8 mouse cellular contexts compared by ENCODE assay signal in the genomic region with DNA sequence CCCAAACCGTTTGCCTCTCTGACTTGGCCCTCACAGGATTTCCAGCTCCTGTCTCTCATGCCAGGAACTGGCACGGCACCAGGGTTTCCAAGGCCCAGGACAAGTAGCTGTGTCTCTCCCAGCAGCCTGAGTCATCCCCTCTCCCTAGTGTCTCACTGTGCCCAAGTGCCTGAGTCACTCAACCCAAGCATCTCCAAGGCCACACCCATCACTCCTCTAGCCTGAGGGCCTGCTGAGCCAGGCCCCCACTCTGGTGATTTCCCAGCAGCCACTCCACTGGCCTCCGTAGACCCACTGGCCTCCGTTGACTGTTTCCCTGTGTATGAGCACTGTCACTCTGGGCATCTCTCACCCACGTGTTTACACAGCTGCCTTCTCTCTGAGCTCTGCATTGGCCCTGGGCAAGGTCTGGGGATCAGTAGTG. TPM values are rescaled to one million over a fixed set of nuclear protein-coding genes. Genes with fewer than 3 reads are reported as not detected.
DNase-seq lines count a peak whose midpoint lies in the region; ATAC-seq lines count a peak whose summit lies in the region.
"Had no signal": no experiment of that assay in that cellular context is flagged by ENCODE, and none has a peak within 500 bp of the region (broad histone marks: within the 10 kb centered on the region; RNA-seq: fewer than 3 reads in every experiment).

No protein-coding gene starts in this region.

- peaks cover 52% of the 10 kb centered on the region for H3K4me1 ChIP-seq in forebrain, embryonic 13.5 days
- peaks cover 68% of the 10 kb centered on the region for H3K4me1 ChIP-seq in hindbrain, embryonic 12.5 days
- H3K4me1 ChIP-seq in neural tube, embryonic 15.5 days, result peaks cover 70% of the 10 kb centered on the region
- H3K4me1 ChIP-seq: liver, embryonic 15.5 days had no signal

- WGBS in forebrain, embryonic 13.5 days, result 64% methylated on average over 5 of the region's 5 CpGs
- 38% methylated on average over 5 of the region's 5 CpGs for WGBS in hindbrain, embryonic 12.5 days
- WGBS in neural tube, embryonic 15.5 days, result 29% methylated on average over 5 of the region's 5 CpGs

- H3K4me3 ChIP-seq in forebrain, embryonic 13.5 days, result no peak overlapping the region
- no peak overlapping the region for H3K4me3 ChIP-seq in hindbrain, embryonic 12.5 days
- H3K4me3 ChIP-seq in neural tube, embryonic 15.5 days (replicated peaks), result no peak overlapping the region
- H3K4me3 ChIP-seq: liver, embryonic 15.5 days had no signal

- no peaks in the 10 kb centered on the region for H3K27me3 ChIP-seq in forebrain, embryonic 13.5 days
- H3K27me3 ChIP-seq in hindbrain, embryonic 12.5 days, result no peaks in the 10 kb centered on the region
- no peaks in the 10 kb centered on the region for H3K27me3 ChIP-seq in neural tube, embryonic 15.5 days (replicated peaks)
- H3K27me3 ChIP-seq: liver, embryonic 15.5 days had no signal

- H3K27ac ChIP-seq in forebrain, embryonic 13.5 days, result peak overlapping the region; percentile 68
- peak overlapping the region; percentile 90 for H3K27ac ChIP-seq in hindbrain, embryonic 12.5 days
- peak overlapping the region; percentile 73 for H3K27ac ChIP-seq in neural tube, embryonic 15.5 days (replicated peaks)
- H3K27ac ChIP-seq: liver, embryonic 15.5 days had no signal

- peak; percentile 28 for DNase-seq in R1 (ENCODE audit: low read depth, low spot score)
- peak; percentile 95 for DNase-seq in brain, adult 2 months (ENCODE audit: low read depth, low spot score)
- DNase-seq in left cerebral cortex, postnatal 4 days, result peak; percentile 96
- DNase-seq in B cell, adult 2 months, result no peak

- no peak overlapping the region for H3K9ac ChIP-seq in forebrain, embryonic 13.5 days
- H3K9ac ChIP-seq in hindbrain, embryonic 12.5 days, result peak overlapping the region; percentile 28; the same call in 1 of the 2 replicates
- H3K9ac ChIP-seq in neural tube, embryonic 15.5 days (replicated peaks), result no peak overlapping the region
- H3K9ac ChIP-seq: liver, embryonic 15.5 days had no signal

- H3K36me3 ChIP-seq in forebrain, embryonic 13.5 days (ENCODE audit: poor library complexity, severe bottlenecking), result no peaks in the 10 kb centered on the region; the same call in 1 of the 2 replicates
- no peaks in the 10 kb centered on the region for H3K36me3 ChIP-seq in hindbrain, embryonic 12.5 days
- H3K36me3 ChIP-seq in neural tube, embryonic 15.5 days, result no peaks in the 10 kb centered on the region
- H3K36me3 ChIP-seq: liver, embryonic 15.5 days had no signal

- H3K9me3 ChIP-seq in forebrain, embryonic 13.5 days (replicated peaks), result no peaks in the 10 kb centered on the region
- no peaks in the 10 kb centered on the region for H3K9me3 ChIP-seq in hindbrain, embryonic 12.5 days (replicated peaks)
- no peaks in the 10 kb centered on the region for H3K9me3 ChIP-seq in neural tube, embryonic 15.5 days (replicated peaks)
- H3K9me3 ChIP-seq: liver, embryonic 15.5 days had no signal

- intact Hi-C loops in left cerebral cortex, postnatal 4 days (cut with DNase I), result no loop called here

- H3K4me2 ChIP-seq in forebrain, embryonic 13.5 days, result no peak overlapping the region
- H3K4me2 ChIP-seq in hindbrain, embryonic 12.5 days (replicated peaks), result no peak overlapping the region
- no peak overlapping the region for H3K4me2 ChIP-seq in neural tube, embryonic 15.5 days
- H3K4me2 ChIP-seq: liver, embryonic 15.5 days had no signal

- ATAC-seq in forebrain, embryonic 13.5 days, result peak; percentile 58; the same call in 1 of the 2 replicates
- ATAC-seq in hindbrain, embryonic 12.5 days (ENCODE audit: low FRiP score), result peak; percentile 49
- ATAC-seq in neural tube, embryonic 15.5 days (ENCODE audit: low FRiP score), result peak; percentile 68

RNA-seq across cellular contexts. Expression of gene Map6, which starts 37.7 kb away (rescaled TPM):
- 46.9 and 51.3 TPM in 2 replicates for polyA plus RNA-seq in forebrain, embryonic 13.5 days (2015; fragmentation: Nextera tagmentation; extraction: Ambion mirVana)
- polyA plus RNA-seq in hindbrain, embryonic 12.5 days (2016; fragmentation: Nextera tagmentation; extraction: Ambion mirVana), result 103 and 105 TPM in 2 replicates
- 100 to 1,000 TPM; 277 to 282 TPM for total RNA-seq in left cerebral cortex, postnatal 4 days (2021)
- 120 and 146 TPM in 2 replicates for polyA plus RNA-seq in neural tube, embryonic 15.5 days (2015; fragmentation: Nextera tagmentation; extraction: Ambion mirVana)

RNA-seq across cellular contexts. Expression of gene Serpinh1, which starts 48.1 kb away (rescaled TPM):
- polyA plus RNA-seq in forebrain, embryonic 13.5 days (2015; fragmentation: Nextera tagmentation; extraction: Ambion mirVana), result 261 and 291 TPM in 2 replicates
- polyA plus RNA-seq in hindbrain, embryonic 12.5 days (2016; fragmentation: Nextera tagmentation; extraction: Ambion mirVana), result 838 and 891 TPM in 2 replicates
- total RNA-seq in left cerebral cortex, postnatal 4 days (2021), result 10 to 100 TPM; 63.7 to 65.6 TPM
- 332 and 435 TPM in 2 replicates for polyA plus RNA-seq in neural tube, embryonic 15.5 days (2015; fragmentation: Nextera tagmentation; extraction: Ambion mirVana)

Comparison
In these comparisons a context has a peak if more than half of its experiments do, and no peak if none do; other contexts are left out.
1. DNase-seq: peak in R1 (single experiment), brain, adult 2 months (single experiment) and left cerebral cortex, postnatal 4 days (single experiment); none in B cell, adult 2 months (0 of 2).
2. Peak in every context shown above with its lines, with median percentiles within 50 percentile points of each other: ATAC-seq and H3K27ac ChIP-seq.